Mouse (Mus musculus): Measurements from ENCODE around the gene Me3.

Gene Me3

DNA sequence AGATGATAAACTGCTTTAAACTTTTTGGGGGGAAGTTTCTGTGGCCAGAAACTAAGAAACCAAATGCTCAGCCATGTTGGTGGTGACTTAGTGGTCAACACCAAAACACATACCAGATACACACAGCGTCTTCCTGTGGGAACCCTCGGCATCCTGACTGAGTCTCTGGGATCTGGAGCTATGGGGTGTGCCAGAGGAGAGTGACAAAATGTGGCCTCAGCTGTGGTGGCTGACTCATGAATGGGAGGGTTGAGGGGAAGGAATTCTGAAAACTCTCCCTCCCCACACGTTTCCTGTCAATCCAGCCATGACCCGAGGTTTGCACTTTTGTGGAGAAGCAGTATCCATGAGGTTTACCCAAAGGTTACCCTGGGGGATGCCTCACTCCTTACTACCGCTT, 32.0 kb downstream of the Me3 start:
- no peak for DNase-seq (ENCODE audit: low read depth in 1 of 2, low spot score in 2 of 2)

- DNase-seq (ENCODE audit: low read depth in 1 of 2, low spot score in 2 of 2), result no peak
These were observed 34.2 kb downstream of the Me3 start for GRCm38 (mm10) chr7:89666361-89666760.

GRCm38 (mm10) chr7:89667570-89667969, 35.4 kb downstream of the Me3 start:
- no peak for DNase-seq (ENCODE audit: low read depth in 1 of 2, low spot score in 2 of 2)

DNA sequence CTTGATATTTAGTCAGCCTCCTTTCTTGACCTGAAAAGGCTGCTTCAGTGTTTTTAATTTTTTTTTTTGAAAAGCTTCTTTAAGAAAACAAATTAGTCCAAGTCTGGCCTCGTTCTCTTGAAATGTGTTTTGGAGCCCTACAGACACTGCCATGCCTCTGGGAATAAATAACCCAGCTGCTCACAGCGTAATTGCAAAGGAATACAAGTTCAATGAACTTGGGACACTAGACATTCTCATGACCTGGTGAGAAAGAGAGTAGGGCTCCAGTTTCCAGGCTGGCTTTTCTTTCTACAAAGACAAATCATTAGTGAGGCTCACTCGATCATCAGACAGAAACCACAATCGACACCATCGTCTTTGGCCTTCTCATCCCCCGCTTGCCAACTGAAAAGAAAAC, 37.3 kb downstream of the Me3 start:
- no peak for DNase-seq (ENCODE audit: low read depth in 1 of 2, low spot score in 2 of 2)

DNA sequence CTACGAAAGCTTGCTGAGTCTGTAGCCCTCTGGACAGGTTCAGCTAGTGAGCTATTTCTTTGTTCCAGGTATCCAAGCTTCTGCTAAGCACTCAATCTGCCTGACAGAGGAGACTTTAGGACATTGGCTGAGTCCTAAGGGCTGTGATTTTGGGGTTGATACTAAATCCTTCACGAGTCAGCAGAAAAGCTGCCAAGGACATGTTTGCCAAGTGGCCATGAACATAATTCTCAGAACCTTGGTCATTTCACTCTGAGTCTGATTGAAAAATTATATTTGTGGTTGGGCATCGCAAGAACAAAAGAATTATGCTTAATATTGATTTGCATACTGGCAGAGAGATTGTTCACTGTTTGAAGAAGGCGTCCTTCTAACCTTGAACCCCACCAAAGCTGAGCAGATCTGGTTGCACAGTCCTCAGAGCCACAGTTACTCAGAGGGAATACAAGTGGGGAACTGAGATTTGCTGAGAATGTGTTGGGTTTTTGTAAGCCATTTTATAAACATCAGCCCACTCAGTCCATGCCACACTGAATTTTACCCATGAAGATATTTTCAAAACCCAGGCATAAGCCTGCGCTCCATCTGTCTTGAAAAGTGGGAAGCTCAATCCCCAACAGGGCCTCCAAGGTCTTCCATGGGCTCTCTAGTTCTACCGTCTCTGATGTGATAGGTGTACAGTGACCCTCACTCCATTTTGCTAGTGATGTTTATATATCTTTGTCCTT, 39.1 kb downstream of the Me3 start:
- no peak for DNase-seq (ENCODE audit: low read depth in 1 of 2, low spot score in 2 of 2)

GRCm38 (mm10) chr7:89676176-89676575, 44.0 kb downstream of the Me3 start:
- DNase-seq (ENCODE audit: low read depth in 1 of 2, low spot score in 2 of 2), result no peak

- DNase-seq (ENCODE audit: low read depth in 1 of 2, low spot score in 2 of 2), result no peak
These were observed 45.7 kb downstream of the Me3 start for GRCm38 (mm10) chr7:89677850-89678249.

DNA sequence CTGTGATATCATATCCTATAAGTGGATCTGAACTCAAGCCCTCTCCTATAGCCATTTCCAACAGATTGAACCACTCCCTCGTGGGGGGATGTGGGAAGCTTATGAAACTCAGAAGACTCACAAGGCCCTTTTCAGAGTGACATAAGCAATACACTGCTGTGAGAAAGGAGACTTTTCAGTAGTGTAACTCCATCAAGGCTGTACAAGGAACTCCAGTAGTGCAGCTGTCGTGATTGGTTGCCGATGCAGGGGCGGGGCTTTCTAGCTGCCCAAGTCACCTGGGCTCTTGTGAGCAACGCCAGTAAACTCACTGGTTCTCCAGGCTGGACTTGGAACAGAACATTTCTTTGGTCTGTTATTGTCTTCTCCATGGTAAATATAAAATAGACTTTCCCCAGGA, 46.5 kb downstream of the Me3 start:
- DNase-seq (ENCODE audit: low read depth in 1 of 2, low spot score in 2 of 2), result no peak

GRCm38 (mm10) chr7:89679139-89679538, 46.9 kb downstream of the Me3 start:
- no peak for DNase-seq (ENCODE audit: low read depth in 1 of 2, low spot score in 2 of 2)

DNA sequence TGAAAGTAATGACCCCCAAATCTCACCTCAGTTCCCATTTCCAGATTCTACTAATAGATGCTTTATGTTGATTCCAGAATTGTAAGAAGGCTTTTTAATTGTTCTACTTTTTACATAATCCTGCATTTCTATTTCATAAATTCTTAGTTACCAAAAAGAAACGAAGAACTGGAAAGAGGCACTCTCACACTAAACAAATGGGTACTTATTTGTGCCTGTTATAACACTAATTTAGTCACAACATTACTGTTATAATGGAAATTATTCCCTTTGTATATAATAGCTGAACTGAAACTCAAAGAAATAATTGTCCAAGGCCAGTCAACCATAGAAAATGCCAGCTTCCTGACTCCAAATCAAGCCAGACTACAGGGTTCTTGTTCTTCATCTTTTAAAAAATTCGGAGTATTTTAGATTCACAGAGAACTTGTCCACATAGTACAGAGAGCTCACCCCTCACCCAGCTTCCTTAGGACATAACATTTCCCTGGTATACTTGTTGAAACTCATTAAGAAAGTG, 47.5 kb downstream of the Me3 start:
- DNase-seq (ENCODE audit: low read depth in 1 of 2, low spot score in 2 of 2), result no peak

DNA sequence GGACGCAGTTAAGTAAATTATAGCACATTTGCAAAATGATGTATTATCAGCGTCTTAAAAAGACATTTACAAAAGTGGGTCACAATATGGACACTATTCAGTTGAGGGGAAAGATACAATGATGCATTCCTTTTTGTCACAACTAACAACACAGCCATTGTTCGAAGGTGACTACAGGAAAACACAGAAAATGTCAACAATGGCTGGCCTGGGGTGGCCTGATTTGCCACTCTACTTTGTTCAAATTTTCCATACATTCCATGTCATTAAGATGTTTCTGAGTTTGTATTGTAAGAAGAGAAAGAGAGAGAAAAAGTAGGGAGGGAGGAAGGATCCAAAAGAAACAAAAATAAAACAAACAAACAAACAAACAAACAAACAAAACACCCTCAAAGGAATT, 48.7 kb downstream of the Me3 start:
- DNase-seq (ENCODE audit: low read depth in 1 of 2, low spot score in 2 of 2), result no peak

DNA sequence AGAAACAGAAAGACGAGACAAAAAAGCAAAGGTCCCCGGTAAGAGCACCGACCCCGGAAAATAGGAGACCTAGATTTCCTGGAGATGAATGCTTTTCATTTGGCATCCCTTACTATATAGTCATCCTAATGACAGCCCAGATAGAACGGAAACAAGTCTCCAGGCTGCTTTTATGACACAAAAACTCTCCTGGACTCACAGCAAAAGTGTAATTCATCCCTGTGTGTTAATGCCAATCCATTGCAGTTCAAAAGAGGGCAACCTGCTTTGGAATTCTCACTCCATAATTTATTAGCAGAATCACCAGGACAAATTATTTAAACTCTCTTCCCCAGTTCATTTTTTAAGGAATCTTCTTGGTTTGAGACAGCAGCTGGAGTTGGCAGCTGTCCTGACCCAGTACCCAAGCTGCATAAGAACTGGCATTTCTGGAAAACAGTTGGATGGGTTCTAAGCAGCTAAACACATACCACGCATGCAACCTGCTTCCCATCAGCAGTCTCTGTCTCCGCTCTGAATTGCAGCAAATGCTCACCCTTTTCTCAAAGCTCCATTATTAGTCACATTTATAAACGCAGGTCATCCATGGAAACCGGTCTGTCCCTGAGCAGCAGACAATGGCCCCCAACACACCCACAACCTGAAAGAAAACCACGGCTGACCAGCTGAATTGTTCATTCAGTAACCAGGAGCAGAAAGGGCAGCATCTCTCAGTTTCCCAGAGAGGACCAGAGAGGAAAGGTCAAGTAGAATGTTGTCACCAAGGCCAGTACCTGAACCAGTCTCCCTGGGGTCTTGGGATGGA, 49.7 kb downstream of the Me3 start:
- no peak for DNase-seq (ENCODE audit: low read depth in 1 of 2, low spot score in 2 of 2)

- no peak for DNase-seq (ENCODE audit: low read depth in 1 of 2, low spot score in 2 of 2)
These were observed 66.0 kb downstream of the Me3 start for GRCm38 (mm10) chr7:89698186-89698585.

GRCm38 (mm10) chr7:89699668-89700350, 67.6 kb downstream of the Me3 start:
- DNase-seq (ENCODE audit: low read depth in 1 of 2, low spot score in 2 of 2), result no peak

- DNase-seq (ENCODE audit: low read depth in 1 of 2, low spot score in 2 of 2), result no peak
These were observed 68.3 kb downstream of the Me3 start for GRCm38 (mm10) chr7:89700511-89700910.

GRCm38 (mm10) chr7:89710776-89711175, 78.6 kb downstream of the Me3 start:
- DNase-seq (ENCODE audit: low read depth in 1 of 2, low spot score in 2 of 2), result no peak

- DNase-seq (ENCODE audit: low read depth in 1 of 2, low spot score in 2 of 2), result no peak
These were observed 80.9 kb downstream of the Me3 start for GRCm38 (mm10) chr7:89713059-89713458.

- DNase-seq (ENCODE audit: low read depth in 1 of 2, low spot score in 2 of 2), result no peak
These were observed 84.0 kb downstream of the Me3 start for GRCm38 (mm10) chr7:89716226-89716625.

GRCm38 (mm10) chr7:89717521-89717920, 85.3 kb downstream of the Me3 start:
- no peak for DNase-seq (ENCODE audit: low read depth in 1 of 2, low spot score in 2 of 2)

DNA sequence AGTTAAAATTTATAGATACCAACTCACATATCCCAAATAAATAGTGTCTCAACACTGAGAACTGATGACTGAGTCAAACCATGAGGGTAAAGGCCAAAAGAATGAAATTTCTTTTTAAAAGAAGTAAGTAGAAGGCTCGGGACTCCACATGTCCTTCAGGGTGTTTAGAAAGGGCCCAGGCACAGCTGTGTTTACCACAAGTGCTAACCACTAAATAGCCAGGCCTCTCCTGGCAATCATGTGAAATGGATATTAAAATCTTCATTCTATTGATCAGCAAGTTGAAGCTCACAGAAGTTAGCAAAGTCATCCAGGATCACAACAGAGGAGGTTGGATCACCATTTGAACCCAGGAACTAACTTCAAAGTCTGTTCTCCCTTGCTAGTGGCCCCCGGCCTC, 86.1 kb downstream of the Me3 start:
- no peak for DNase-seq (ENCODE audit: low read depth in 1 of 2, low spot score in 2 of 2)

- no peak for DNase-seq (ENCODE audit: low read depth in 1 of 2, low spot score in 2 of 2)
These were observed 88.1 kb downstream of the Me3 start for GRCm38 (mm10) chr7:89720256-89720655.

DNA sequence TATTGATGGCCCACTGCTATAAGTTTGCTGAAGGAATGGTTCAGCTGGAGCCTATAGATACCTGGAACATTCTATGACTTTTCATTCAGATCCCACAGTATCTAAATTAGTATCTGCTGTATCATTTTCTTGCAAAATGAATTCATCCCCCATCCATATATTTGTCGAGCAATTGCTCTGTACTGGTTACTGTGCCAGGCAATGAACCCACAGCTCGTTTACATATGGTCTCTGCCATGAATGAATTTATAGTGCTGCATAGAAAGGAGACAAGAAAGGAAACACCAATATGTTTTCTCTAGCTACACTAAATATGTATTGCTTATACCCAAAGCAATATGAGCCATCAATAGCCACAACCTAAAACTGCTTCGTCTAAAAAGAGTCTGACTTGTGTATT, 94.5 kb downstream of the Me3 start:
- no peak for DNase-seq (ENCODE audit: low read depth in 1 of 2, low spot score in 2 of 2)
